Mouse (Mus musculus) gastrocnemius, adult 2 months (tissue): ENCODE measurements at regions not wholly inside any gene's neighbourhood (a gene's known extent, or its start where the extent isn't known, plus 50 kb on each side); places are given as distances from the start of the nearest gene placed in this dataset.
A peak's percentile ranks its signal among the peaks of the same experiment; 100 is the strongest.

ENCODE experiments used
- DNase-seq: peaks from one replicate; pipeline ENCODE4 v3.0.0; 2022
- H3K27ac ChIP-seq: fragments of 200-600 bp; 2 replicates; pipeline ENCODE4 v1.8.1; 2022; ENCODE audit warnings: mild to moderate bottlenecking
- H3K4me3 ChIP-seq: fragments of 200-600 bp; 2 replicates; pipeline ENCODE4 v1.8.1; 2022; ENCODE audit warnings: mild to moderate bottlenecking, moderate library complexity
- CTCF ChIP-seq: fragments of 200-600 bp; IDR thresholded peaks from 2 replicates; pipeline ENCODE4 v1.8.1; 2022; ENCODE audit warnings: antibody characterized with exemption, mild to moderate bottlenecking, moderate library complexity
- intact Hi-C: fragments of 180-260 bp; cut with DNase I; formaldehyde crosslinking; loops from one replicate; pipeline ENCODE4 v1.15.1; 2025

DNA sequence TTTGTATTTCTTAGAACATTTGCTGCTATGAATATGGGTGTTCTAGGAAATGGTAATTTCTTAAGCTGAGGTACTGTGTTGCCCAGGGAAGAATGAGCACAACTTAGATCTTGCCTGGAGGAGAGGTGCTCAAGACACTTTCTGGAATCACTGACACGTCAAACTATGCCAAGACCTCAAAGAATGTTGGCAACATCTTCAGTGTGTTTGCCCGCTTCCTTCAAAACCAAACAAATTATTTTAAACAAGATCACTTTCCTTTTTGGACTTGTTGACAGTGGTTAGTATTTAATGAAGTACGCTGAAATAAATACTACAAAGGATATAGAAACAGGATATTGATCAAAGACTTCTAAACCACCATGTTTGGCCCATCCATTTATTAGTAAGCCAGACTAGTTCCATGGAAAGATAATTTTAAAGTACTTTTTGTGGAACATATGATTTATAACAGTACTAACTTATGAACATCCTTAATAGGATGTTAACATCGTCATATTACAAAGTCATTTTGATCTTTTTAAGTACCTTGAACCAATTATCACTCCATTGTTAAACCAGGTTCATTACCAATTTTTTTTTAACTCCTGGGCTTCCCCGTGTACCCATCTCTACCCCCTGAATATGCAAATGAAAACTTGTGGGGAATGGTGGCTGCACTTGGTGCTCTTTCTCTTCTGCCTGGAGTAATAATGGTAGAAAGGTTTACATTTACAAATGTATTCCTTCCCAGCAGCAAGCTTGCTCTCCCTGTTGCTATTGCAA is 67.4 kb upstream of the Arhgap21 start:
- H3K27ac ChIP-seq = no peak overlapping the region
- no peak for DNase-seq
- intact Hi-C loops = no loop called here
- TF ChIP-seq CTCF = no peak
- H3K4me3 ChIP-seq = no peak overlapping the region

DNA sequence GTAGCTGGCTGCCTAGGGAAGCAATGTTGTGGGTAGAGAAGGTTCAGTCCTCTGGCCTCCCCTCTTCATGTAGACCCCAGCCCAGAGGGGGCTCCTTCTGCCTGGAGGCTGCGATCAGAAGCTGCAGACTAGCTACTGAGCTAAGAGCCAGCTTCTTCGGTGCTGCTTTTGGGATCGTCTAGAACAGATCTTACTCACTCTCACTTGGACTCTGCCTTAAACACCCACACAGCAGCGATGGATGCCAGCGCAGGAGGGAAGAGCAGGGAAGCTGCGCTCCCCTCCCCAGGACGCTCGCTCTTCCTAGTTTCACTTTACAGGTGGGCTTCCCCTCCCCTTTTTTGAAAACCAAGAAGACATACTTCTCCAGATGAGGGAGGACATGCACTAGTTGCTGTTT is 66.0 kb upstream of the Arhgap21 start:
- peak overlapping the region; percentile 35; the same call in 1 of the 2 replicates for H3K27ac ChIP-seq
- no peak for DNase-seq
- intact Hi-C loops = no loop called here
- TF ChIP-seq CTCF = no peak
- H3K4me3 ChIP-seq = peak overlapping the region; percentile 2; the same call in 1 of the 2 replicates

DNA sequence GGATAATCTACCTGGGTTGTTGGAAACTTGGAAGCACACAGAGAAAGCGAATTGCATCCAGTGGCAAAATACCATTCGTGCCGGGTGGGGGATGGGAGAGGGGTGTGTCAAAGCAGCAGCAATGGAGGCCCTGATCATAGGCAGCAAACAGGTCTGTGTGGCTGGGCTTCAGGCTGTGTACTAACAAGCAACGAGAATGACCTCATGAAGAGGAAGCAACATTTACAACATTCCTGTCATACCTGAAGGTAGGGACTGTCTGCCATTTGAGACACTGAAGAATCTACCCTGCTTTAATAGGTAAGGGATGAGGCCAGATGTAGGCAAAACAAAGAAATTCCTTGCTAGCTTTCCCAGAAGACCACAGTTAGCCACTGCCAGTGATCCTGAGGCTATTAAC is 62.0 kb upstream of the Arhgap21 start:
- intact Hi-C loops = no loop called here
- Histone ChIP-seq H3K4me3 (no peak overlapping the region), H3K27ac (no peak overlapping the region)
- no peak for DNase-seq
- no peak for TF ChIP-seq CTCF

DNA sequence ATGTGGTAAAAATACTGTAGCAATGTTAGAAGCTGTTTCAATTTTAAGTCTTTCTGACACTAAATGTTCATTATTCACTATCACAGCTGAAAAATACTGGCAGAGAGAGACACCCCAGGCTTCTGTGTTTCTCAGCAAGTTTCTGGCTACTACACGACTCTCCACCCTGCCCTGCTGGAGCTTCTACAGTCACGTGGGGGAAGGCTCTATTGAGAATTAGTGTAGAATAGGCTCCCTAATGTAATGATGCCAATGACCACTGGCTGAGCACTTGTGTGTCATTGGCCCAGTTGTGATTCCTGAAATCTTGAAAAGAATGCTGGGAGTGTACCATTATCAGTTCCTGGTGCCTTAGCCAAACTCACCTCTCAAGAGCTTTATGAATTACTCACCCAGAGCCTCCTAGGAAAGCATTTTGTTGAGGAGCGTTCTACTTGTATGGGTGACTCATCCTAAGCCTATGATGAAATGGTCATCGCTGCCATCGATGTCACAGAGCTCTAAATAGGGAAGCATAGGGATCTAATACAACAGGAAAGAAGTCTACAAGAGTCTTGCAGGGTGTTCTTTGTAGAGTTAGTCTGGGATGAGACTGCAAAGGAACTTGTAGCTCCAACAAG is 60.8 kb upstream of the Arhgap21 start:
- H3K27ac ChIP-seq = peak overlapping the region; percentile 38
- intact Hi-C loops = no loop called here
- TF ChIP-seq CTCF = no peak
- DNase-seq = no peak
- no peak overlapping the region for H3K4me3 ChIP-seq

DNA sequence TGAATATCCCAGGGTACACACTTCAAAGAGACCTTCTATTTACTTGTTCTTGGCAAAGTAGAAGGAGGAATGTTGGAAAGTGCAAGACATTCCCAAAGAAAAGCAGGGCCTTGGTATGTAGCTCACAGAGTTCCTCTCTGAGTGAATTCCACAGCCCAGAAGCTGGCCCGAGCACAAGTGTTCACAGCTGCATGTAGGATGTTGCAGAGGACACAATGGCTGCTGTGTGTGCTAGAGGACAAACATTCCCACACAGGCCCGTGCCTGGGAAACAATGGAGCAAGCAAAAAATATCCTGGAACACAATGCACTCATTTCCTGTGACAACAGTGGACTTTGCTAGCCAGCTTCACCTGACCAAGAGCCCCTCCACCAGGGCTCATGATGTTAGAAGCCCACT is 59.9 kb upstream of the Arhgap21 start:
- intact Hi-C loops = no loop called here
- peak; percentile 50 for DNase-seq
- H3K4me3 ChIP-seq = no peak overlapping the region
- no peak for TF ChIP-seq CTCF
- H3K27ac ChIP-seq = peak overlapping the region; percentile 68

DNA sequence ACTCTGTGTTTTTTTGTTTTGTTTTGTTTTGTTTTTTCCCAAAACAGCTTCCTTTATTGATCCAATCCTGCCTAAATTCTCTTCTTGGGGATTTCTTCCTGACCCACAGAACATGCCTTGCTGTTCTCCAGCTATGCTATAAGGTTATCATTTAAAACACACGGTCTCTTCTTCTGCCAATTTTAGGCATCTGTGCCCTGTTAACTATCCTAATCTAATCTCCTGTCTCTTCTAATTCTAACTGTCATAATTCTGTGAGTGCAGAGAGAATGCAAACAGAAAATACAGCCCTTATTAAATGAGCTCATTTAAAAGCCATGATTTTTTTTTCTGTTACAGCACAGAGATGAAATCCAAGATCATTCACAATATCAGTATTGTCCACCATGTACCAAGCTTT is 49.9 kb upstream of the Arhgap21 start:
- DNase-seq = no peak
- intact Hi-C loops = no loop called here
- TF ChIP-seq CTCF = no peak
- no peak overlapping the region for H3K27ac ChIP-seq
- no peak overlapping the region for H3K4me3 ChIP-seq
